Mouse (Mus musculus): ENCODE data around the gene Keap1.
"Not testable (repeated sequence)": the region's sequence is repeated elsewhere in the genome, so short reads cannot be mapped to it uniquely, and the experiment has no call there.

The Keap1 gene

GRCm38 (mm10) chr9:21233366-21233765 is 5.8 kb downstream of the Keap1 start:
- DNase-seq (ENCODE audit: low spot score in 2 of 2): no peak

DNA sequence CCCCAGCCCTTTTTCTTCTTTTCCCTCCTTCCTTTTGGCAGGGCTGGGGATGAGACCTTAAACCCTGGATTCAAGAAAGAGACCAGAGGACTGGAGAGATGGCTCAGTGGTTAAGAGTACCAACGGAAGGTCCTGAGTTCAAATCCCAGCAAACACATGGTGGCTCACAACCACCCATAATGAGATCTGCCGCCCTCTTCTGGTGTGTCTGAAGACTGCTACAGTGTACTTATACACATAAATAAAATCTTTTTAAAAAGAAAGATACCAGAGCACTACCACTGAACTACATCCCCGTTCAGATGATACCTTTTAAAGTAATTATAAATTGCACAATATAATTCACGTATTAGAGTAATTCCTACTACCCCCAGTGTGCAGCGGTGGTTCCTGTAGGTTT is 6.3 kb downstream of the Keap1 start:
- no peak for DNase-seq (ENCODE audit: low spot score in 2 of 2)

DNA sequence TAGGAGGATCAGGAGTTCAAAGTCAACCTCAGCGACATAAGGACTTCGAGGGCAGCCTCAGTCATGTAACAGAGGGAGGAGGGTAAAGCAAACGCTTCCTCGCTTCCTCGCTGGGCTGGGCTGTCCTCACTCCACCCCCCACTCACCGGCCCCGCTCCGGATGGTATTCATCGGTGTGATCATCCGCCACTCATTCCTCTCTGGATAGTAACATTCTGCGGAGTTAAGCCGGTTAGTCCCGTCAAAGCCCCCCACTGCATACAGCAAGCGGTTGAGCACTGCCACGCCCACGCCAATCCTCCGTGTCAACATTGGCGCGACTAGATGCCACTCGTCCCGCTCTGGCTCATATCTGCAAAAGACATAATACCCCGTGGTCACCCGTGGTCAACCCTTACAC is 7.6 kb downstream of the Keap1 start:
- no peak for DNase-seq (ENCODE audit: low spot score in 2 of 2)

DNA sequence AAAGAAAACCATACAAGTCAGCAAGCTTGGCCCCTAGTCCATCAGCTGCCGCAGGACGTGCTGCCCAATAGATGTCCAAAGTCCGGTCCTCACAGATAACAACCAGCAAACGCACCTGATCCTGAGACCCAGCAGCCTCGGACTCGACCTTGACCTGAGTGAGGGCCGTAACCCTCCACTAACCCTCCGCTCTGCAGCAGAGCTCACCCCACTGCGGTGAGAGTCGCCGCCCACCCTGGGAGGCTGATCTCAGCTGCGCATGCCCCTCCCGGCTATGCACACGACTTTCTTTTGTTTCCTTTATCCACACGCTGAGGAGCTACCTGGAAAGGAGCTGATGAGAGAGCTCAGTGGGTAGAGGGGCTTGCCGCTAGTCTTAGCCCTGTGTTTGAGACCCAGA is 11.8 kb downstream of the Keap1 start:
- no peak for DNase-seq (ENCODE audit: low spot score in 2 of 2)

GRCm38 (mm10) chr9:21225415-21225758 is 13.8 kb downstream of the Keap1 start:
- DNase-seq (ENCODE audit: low spot score in 2 of 2): no peak

DNA sequence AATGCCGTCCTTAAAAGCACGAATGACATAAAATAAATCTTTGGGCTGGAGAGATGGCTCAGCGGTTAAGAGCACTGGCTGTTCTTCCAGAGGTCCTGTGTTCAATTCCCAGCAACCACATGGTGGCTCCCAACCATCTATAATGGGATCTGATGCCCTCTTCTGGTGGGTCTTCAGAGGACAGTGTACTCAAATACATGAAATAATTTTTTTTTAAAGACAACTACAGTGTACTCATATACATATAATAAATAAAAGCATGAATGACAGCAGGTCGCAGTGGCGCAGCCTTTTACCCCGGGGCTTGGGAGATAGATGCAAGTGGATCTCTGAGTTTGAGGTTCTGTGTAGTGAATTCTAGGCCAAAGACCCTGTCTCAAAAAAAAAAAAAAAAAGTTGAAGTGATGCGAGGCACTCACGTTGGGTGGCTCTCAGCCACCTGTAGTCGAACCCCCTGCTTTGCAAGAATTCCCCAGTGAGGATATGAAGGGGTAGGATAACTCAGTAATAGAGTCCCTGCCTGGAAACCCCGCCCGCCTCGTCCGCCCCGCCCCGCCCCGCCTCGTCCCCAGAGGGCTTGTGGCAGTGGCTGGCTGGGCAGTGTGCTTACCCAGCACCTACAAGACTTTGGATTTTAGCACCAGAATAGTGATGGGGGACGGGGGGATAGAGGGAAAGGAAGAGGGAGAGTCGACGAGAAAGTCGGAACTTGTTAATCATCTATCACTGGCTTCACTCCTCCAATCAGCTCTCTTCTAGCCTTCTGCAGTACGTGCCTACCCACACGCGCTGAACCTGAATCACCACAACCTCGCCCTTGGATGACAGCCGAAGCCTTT is 14.4 kb downstream of the Keap1 start:
- DNase-seq (ENCODE audit: low spot score in 2 of 2): no peak

DNA sequence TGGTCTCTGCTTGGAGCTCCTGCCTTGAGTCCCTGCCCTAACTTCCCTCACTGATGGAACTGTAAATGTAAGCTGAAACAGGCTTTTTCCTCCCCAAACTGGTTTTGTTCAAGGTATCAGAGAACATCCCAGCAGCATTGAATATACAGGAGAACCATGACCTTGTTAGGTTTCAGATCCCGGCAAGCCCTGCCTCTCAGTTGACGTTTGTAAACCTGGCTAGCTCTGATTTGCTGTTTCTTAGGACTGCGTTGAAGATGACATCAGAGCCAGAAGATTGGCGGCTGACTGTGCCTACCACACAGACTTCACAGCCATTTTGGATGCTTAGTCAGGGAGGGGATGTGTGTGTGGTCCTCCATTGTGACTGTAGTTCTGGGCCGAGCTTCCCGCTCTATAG is 15.3 kb downstream of the Keap1 start:
- no peak for DNase-seq (ENCODE audit: low spot score in 2 of 2)

GRCm38 (mm10) chr9:21223490-21223889 is 15.7 kb downstream of the Keap1 start:
- DNase-seq (ENCODE audit: low spot score in 2 of 2): not testable (repeated sequence)

DNA sequence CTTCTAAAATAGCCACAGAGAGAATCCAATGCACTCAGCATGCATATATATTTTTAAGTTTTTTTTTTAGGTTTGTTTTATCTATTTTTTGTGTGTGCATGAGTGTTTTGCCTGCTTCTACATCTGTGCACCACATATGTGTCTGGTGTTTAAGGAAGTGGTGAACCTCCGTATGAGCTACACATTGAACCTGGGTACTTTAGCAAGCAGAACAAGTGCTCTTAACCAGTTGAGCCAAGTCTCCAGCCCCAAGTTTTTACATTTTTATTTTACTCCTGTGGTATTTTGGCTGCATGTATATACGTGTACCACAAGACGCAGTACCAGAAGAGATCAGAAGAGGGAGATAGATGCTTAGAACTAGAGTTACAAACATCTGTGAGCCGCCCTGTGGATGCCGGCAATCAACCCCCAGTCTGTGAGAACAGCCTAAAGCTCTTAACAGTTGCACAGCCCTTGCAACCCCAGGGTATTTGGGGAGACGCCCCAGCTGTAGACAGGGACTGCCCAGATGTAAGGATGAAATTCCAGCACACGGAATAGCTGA is 17.7 kb downstream of the Keap1 start:
- peak in 1 of 2 experiments; percentile 51 for DNase-seq (ENCODE audit: low spot score in 2 of 2)

- peak; percentile 94 to 97 for DNase-seq (ENCODE audit: low spot score in 2 of 2)
Measured at GRCm38 (mm10) chr9:21220490-21221382, 18.4 kb downstream of the Keap1 start.

DNA sequence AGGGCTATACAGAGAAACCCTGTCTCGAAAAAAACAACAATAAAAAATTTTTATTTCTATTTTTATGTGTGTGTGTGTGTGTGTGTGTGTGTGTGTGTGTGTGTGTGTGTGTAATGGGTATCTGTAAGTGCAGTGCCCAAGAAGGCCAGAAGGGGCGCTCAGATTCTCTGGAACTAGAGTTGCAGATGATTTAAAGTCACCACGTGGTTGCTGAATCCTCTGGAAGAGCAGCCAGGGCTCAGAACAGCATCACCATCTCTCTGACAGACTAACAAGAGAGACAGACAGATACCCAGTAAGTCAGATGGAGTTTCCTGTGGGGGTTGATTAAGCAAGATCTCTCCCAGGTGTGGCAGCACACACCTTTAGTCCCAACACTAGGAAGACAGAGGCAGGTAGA is 19.3 kb downstream of the Keap1 start:
- no peak for DNase-seq (ENCODE audit: low spot score in 2 of 2)

GRCm38 (mm10) chr9:21216050-21216841 is 22.9 kb downstream of the Keap1 start:
- no peak for DNase-seq (ENCODE audit: low spot score in 2 of 2)

GRCm38 (mm10) chr9:21213617-21214190 is 25.5 kb downstream of the Keap1 start:
- no peak for DNase-seq (ENCODE audit: low spot score in 2 of 2)

GRCm38 (mm10) chr9:21211624-21212023 is 27.5 kb downstream of the Keap1 start:
- no peak for DNase-seq (ENCODE audit: low spot score in 2 of 2)

DNA sequence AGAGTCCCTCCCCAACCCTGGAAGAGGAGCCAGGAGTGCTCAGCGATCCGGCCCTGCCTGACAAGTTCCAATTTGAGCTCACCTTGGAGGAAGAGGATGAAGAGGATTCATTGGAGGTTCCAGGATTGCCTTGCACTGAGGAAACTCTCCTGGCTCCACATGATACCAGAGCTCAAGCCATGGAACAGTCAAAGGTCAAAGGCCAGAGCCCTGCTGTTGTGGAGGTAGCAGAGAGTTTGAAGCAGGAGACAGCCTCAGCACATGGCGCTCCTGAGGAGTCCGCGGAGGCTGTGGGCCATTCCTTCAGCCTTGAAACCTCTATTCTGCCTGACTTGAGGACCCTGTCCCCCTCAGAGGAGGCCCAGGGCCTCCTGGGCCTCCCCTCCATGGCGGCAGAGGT is 28.3 kb downstream of the Keap1 start:
- DNase-seq (ENCODE audit: low spot score in 2 of 2): no peak

DNA sequence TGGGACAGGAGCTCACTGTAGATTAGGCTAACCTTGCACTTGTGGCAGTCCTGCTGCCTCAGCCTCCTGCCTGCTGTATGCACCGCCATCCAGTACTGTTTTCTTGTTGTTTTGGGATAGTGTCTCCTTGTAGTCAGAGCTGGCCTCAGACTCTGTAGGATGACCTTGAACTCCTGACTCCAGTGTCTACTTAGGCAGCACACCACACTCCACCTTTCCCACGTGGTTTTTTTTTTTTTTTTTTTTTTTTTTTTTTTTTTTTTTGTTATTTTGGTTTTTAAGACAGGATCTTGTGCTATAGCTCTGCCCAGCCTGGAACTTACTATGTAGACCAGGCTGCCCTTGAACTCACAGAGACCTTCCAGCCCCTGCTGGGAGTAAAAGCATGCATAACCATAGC is 30.5 kb downstream of the Keap1 start:
- DNase-seq (ENCODE audit: low spot score in 2 of 2): no peak

DNA sequence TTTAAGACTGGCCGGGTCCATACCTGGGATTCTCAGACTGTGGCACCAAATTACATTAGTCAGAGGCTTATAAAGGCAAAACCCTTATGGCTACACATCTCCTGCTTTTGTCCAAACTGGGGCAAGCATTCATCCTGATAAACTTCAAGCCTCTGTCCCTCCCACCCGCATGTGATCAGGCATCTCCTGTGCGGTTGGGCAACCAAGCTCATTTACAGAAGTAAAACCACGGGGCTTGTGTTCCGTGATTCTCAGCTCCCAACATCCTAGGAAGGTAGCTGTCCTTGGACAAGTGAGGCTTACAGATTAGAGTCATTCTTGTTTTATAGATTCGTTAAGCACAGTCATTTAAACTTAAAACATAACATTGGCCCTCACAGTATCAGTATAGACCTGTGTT is 32.3 kb downstream of the Keap1 start:
- no peak for DNase-seq (ENCODE audit: low spot score in 2 of 2)

DNA sequence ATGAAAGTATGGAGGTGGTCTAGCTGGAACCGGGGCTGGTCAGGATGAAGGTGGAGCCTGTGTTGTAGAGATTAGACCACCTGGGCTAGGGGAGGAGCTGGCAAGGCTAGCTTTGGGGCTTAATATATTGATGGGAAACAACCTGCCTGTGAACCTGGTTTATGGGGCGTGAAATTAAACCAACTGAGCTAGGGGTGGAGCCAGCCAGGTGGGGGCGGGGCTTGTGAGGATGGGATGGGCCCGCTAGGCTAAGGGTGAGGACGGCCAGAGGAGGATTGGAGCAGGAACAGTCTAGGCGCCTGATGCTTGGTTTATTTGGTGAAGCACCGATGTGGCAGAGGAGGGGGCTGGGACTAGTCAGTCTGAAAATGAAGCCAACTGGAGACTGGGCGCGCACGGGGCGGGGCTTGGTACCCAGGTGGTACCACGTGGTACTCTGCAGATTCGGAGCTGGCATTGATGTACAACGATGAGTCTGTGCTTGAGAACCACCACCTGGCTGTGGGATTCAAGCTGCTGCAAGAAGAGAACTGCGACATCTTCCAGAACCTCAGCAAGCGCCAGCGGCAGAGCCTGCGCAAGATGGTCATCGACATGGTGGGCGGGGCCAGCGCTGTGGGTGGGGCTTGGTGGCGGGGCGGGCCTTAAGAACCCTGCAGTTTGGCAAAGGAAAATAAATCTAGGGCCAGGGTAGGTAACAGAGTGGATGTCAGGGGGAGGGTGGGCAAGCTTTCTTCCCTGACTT is 34.5 kb downstream of the Keap1 start:
- no peak for DNase-seq (ENCODE audit: low spot score in 2 of 2)

- DNase-seq (ENCODE audit: low spot score in 2 of 2): no peak
Measured at GRCm38 (mm10) chr9:21204156-21204527, 35.0 kb downstream of the Keap1 start.

DNA sequence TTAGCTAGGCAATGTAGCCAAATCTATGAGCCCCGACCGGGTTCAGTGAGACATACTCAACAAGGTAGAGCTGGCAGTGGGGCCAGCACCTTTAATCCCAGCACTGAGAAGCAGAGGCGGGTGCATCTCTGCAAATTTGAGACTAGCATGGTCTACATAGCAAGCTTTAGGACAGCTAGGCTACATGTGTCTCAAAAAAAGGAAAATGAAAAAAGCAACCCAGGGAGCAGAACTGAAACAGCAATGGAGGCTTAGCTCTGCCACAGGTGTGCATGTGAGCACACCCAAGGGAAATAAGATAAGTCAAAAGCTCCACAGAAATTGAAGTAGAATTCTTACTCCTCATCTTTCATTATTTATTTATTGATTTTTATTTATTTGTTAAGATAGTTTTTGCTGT is 40.2 kb downstream of the Keap1 start:
- no peak for DNase-seq (ENCODE audit: low spot score in 2 of 2)

DNA sequence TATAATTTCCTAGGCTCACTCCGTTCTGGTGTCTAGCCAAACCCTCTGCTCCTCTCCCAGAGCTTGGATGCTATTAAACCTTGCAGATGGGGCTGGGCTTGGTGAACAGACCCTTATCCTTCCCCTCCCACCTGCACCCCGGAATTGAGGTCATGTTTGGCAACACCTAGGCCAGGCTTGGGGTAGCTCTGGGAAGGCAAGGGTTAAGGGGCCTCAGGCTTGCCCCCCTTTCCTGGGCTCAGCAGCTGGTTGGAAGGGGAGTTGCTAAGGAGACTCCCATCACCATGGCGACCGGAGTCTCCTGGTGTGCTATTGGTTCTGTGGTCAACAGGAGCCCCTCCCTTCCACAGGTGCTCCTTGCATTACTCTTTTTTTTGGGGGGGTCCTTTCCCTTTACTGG is 41.2 kb downstream of the Keap1 start:
- DNase-seq (ENCODE audit: low spot score in 2 of 2): no peak
